In genomic region chr2:167697902-167698301, GRCm38 (mm10) we compare ENCODE assay signal across 9 mouse cellular contexts. TPM values are rescaled to one million over a fixed set of nuclear protein-coding genes. Genes with fewer than 3 reads are reported as not detected.
A peak's percentile ranks its signal among the peaks of the same experiment; 100 is the strongest.
DNase-seq lines count a peak whose midpoint lies in the region; ATAC-seq lines count a peak whose summit lies in the region.
"Had no signal": no experiment of that assay in that cellular context is flagged by ENCODE, and none has a peak within 500 bp of the region (broad histone marks: within the 10 kb centered on the region; RNA-seq: fewer than 3 reads in every experiment).

No protein-coding gene starts in this region.

- H3K36me3 ChIP-seq in liver, embryonic 12.5 days, result no peaks in the 10 kb centered on the region; the same call in 1 of the 2 replicates
- H3K36me3 ChIP-seq in midbrain, embryonic 14.5 days (ENCODE audit: control insufficient read depth, insufficient read depth, low read length), result no peaks in the 10 kb centered on the region
- no peaks in the 10 kb centered on the region for H3K36me3 ChIP-seq in forebrain, embryonic 10.5 days (replicated peaks)
- H3K36me3 ChIP-seq: neural tube, embryonic 13.5 days had no signal

- peak overlapping the region; percentile 16; the same call in 1 of the 2 replicates for H3K4me3 ChIP-seq in liver, embryonic 12.5 days
- no peak overlapping the region for H3K4me3 ChIP-seq in midbrain, embryonic 14.5 days (replicated peaks; ENCODE audit: low read depth, low read length)
- H3K4me3 ChIP-seq in forebrain, embryonic 10.5 days, result no peak overlapping the region
- H3K4me3 ChIP-seq: neural tube, embryonic 13.5 days had no signal

- no peaks in the 10 kb centered on the region for H3K27me3 ChIP-seq in liver, embryonic 12.5 days (replicated peaks)
- no peaks in the 10 kb centered on the region for H3K27me3 ChIP-seq in midbrain, embryonic 14.5 days (ENCODE audit: control insufficient read depth, insufficient read depth, low read length)
- peaks cover 3% of the 10 kb centered on the region; the same call in 1 of the 2 replicates for H3K27me3 ChIP-seq in forebrain, embryonic 10.5 days (ENCODE audit: poor library complexity, severe bottlenecking)

- H3K9ac ChIP-seq in liver, embryonic 12.5 days, result peak overlapping the region; percentile 49; the same call in 1 of the 2 replicates
- H3K9ac ChIP-seq in midbrain, embryonic 14.5 days (replicated peaks; ENCODE audit: low read length), result no peak overlapping the region
- H3K9ac ChIP-seq: neural tube, embryonic 13.5 days had no signal

- no peaks in the 10 kb centered on the region for H3K9me3 ChIP-seq in liver, embryonic 12.5 days (replicated peaks)
- no peaks in the 10 kb centered on the region for H3K9me3 ChIP-seq in midbrain, embryonic 14.5 days (ENCODE audit: control insufficient read depth, low read length)
- H3K9me3 ChIP-seq in forebrain, embryonic 10.5 days, result peaks cover 8% of the 10 kb centered on the region

- ATAC-seq in liver, embryonic 12.5 days, result peak; percentile 68
- no peak for ATAC-seq in midbrain, embryonic 14.5 days (ENCODE audit: low FRiP score, low TSS enrichment)

- peak; percentile 87 for DNase-seq in CD4-positive helper T cell, adult 2 months (ENCODE audit: low read depth, low spot score)
- peak; percentile 67 for DNase-seq in adrenal gland, postnatal 25 days
- DNase-seq in heart, postnatal 14 days, result peak; percentile 51 to 65
- DNase-seq in spleen, adult 12 weeks (ENCODE audit: low spot score), result peak; percentile 44
- no peak for DNase-seq in midbrain, embryonic 14.5 days
- no peak for DNase-seq in forebrain, embryonic 10.5 days (ENCODE audit: extremely low spot score, low spot score)
- DNase-seq in urinary bladder, postnatal 4 days (ENCODE audit: low spot score in 2 of 2), result no peak

- WGBS in liver, embryonic 12.5 days (ENCODE audit: insufficient replicate concordance), result 18% methylated on average over 5 of the region's 5 CpGs
- 64% methylated on average over 5 of the region's 5 CpGs for WGBS in midbrain, embryonic 14.5 days
- WGBS in forebrain, embryonic 10.5 days, result 71% methylated on average over 5 of the region's 5 CpGs

- peaks cover 19% of the 10 kb centered on the region for H3K4me1 ChIP-seq in liver, embryonic 12.5 days
- no peaks in the 10 kb centered on the region for H3K4me1 ChIP-seq in midbrain, embryonic 14.5 days (ENCODE audit: control insufficient read depth, insufficient read depth, low read length)
- H3K4me1 ChIP-seq in forebrain, embryonic 10.5 days, result 0 out of 2 replicates have a peak, but pooled peaks cover 3% of the 10 kb centered on the region
- H3K4me1 ChIP-seq: neural tube, embryonic 13.5 days had no signal

- intact Hi-C loops in heart, postnatal 14 days (cut with DNase I), result no loop called here

- peak overlapping the region; percentile 52 for H3K4me2 ChIP-seq in liver, embryonic 12.5 days
- no peak overlapping the region for H3K4me2 ChIP-seq in midbrain, embryonic 14.5 days (ENCODE audit: low read length)
- H3K4me2 ChIP-seq: neural tube, embryonic 13.5 days had no signal

- peak overlapping the region; percentile 53; the same call in 1 of the 2 replicates for H3K27ac ChIP-seq in liver, embryonic 12.5 days
- H3K27ac ChIP-seq in midbrain, embryonic 14.5 days (replicated peaks; ENCODE audit: low read depth, low read length), result no peak overlapping the region
- no peak overlapping the region for H3K27ac ChIP-seq in forebrain, embryonic 10.5 days
- H3K27ac ChIP-seq: neural tube, embryonic 13.5 days had no signal

RNA-seq across cellular contexts. Expression of gene Tmem189, which starts 8.3 kb away (rescaled TPM):
- total RNA-seq in adrenal gland, postnatal 25 days (2021), result 37.4 and 40.5 TPM in 2 replicates
- total RNA-seq in heart, postnatal 14 days (2021), result 10 to 100 TPM; 35.0 to 35.2 TPM
- 27.3 and 30.4 TPM in 2 replicates for polyA plus RNA-seq in liver, embryonic 12.5 days (2016; fragmentation: Nextera tagmentation; extraction: Ambion mirVana)
- polyA plus RNA-seq in midbrain, embryonic 14.5 days (2014; fragmentation: Nextera tagmentation; extraction: Ambion mirVana), result 28.8 and 29.9 TPM in 2 replicates
- polyA plus RNA-seq in forebrain, embryonic 10.5 days (2016; fragmentation: Nextera tagmentation; extraction: Ambion mirVana), result 31.5 and 34.2 TPM in 2 replicates

RNA-seq across cellular contexts. Expression of gene Cebpb, which starts 9.2 kb away (rescaled TPM):
- 483 and 585 TPM in 2 replicates for total RNA-seq in adrenal gland, postnatal 25 days (2021)
- 100 to 1,000 TPM; 108 to 124 TPM for total RNA-seq in heart, postnatal 14 days (2021)
- 21.8 and 23.4 TPM in 2 replicates for polyA plus RNA-seq in liver, embryonic 12.5 days (2016; fragmentation: Nextera tagmentation; extraction: Ambion mirVana)
- polyA plus RNA-seq in midbrain, embryonic 14.5 days (2014; fragmentation: Nextera tagmentation; extraction: Ambion mirVana), result 1.4 TPM in 2 replicates
- polyA plus RNA-seq in forebrain, embryonic 10.5 days (2016; fragmentation: Nextera tagmentation; extraction: Ambion mirVana), result 0.33 and 0.44 TPM in 2 replicates

RNA-seq across cellular contexts. Expression of gene Gm20431, which starts 36.6 kb away (rescaled TPM):
- 12.1 and 15.7 TPM in 2 replicates for total RNA-seq in adrenal gland, postnatal 25 days (2021)
- total RNA-seq in heart, postnatal 14 days (2021), result 10 to 100 TPM; 20.3 to 22.8 TPM
- 1.8 and 4.8 TPM in 2 replicates for polyA plus RNA-seq in liver, embryonic 12.5 days (2016; fragmentation: Nextera tagmentation; extraction: Ambion mirVana)
- polyA plus RNA-seq in midbrain, embryonic 14.5 days (2014; fragmentation: Nextera tagmentation; extraction: Ambion mirVana), result 8.0 and 11.5 TPM in 2 replicates
- polyA plus RNA-seq in forebrain, embryonic 10.5 days (2016; fragmentation: Nextera tagmentation; extraction: Ambion mirVana), result 2.7 and 4.9 TPM in 2 replicates

Comparison
In these comparisons a context has a peak if more than half of its experiments do, and no peak if none do; other contexts are left out.
1. DNase-seq: peak in CD4-positive helper T cell, adult 2 months (single experiment), adrenal gland, postnatal 25 days (single experiment), heart, postnatal 14 days (2 of 2) and spleen, adult 12 weeks (single experiment); none in midbrain, embryonic 14.5 days (single experiment), forebrain, embryonic 10.5 days (single experiment) and urinary bladder, postnatal 4 days (0 of 2).